Mouse (Mus musculus) forebrain, embryonic 16.5 days (tissue): ENCODE results near the gene Gbgt1. TPM values are rescaled to one million over a fixed set of nuclear protein-coding genes. Genes with fewer than 3 reads are reported as not detected.

Experiments used
- ATAC-seq: fragments of 200-750 bp; cut with Nextera tagmentation; 2 replicates; pipeline ENCODE4 v1.8.0; 2017; ENCODE audit warnings: mild to moderate bottlenecking, moderate library complexity
- H3K27ac ChIP-seq: fragments of 300-500 bp; sonication (generic); 2 replicates; pipeline ENCODE4 v1.5.1; 2014; ENCODE audit warnings: low read length, control low read depth
- H3K27me3 ChIP-seq: fragments of 300-500 bp; sonication (generic); replicated peaks from 2 replicates; pipeline ENCODE4 v1.6.1; 2014; ENCODE audit warnings: low read length; ENCODE audit not compliant: control insufficient read depth, insufficient read depth
- H3K36me3 ChIP-seq: fragments of 300-500 bp; sonication (generic); 2 replicates; pipeline ENCODE4 v1.6.1; 2014; ENCODE audit not compliant: control insufficient read depth, insufficient read depth
- H3K4me1 ChIP-seq: fragments of 300-500 bp; sonication (generic); replicated peaks from 2 replicates; pipeline ENCODE4 v1.6.1; 2014; ENCODE audit warnings: low read length; ENCODE audit not compliant: control insufficient read depth, insufficient read depth
- H3K4me2 ChIP-seq: fragments of 300-500 bp; sonication (generic); 2 replicates; pipeline ENCODE4 v1.6.1; 2014; ENCODE audit warnings: mild to moderate bottlenecking, low read length, control low read depth
- H3K4me3 ChIP-seq: fragments of 300-500 bp; sonication (generic); replicated peaks from 2 replicates; pipeline ENCODE4 v1.5.1; 2014; ENCODE audit warnings: mild to moderate bottlenecking, low read length, control low read depth
- H3K9ac ChIP-seq: fragments of 300-500 bp; sonication (generic); replicated peaks from 2 replicates; pipeline ENCODE4 v1.6.1; 2014; ENCODE audit warnings: low read depth, low read length, control low read depth
- H3K9me3 ChIP-seq: fragments of 300-500 bp; sonication (generic); 2 replicates; pipeline ENCODE4 v1.6.1; 2016; ENCODE audit warnings: low read length; ENCODE audit not compliant: control insufficient read depth
- WGBS: fragments of 180-500 bp; shearing (Covaris S2); extraction: QIAGEN DNeasy Blood & Tissue Kit; methylation state at CpG from one replicate; pipeline ENCODE4 v1.1.7; 2014; 5-methylcytosine and 5-hydroxymethylcytosine counted together
- polyA plus RNA-seq: library from polyadenylated mRNA; unstranded; fragments of >200 nt; fragmentation: Nextera tagmentation; extraction: Ambion mirVana; gene quantifications from 2 replicates; pipeline ENCODE4 v1.2.1, GENCODE M21; 2015

Gene Gbgt1
- polyA plus RNA-seq, 1 experiment from 2014 or later: 0.51 TPM

- ATAC-seq: peak; percentile 39
- no peaks in the 10 kb centered on the region for H3K9me3 ChIP-seq
- WGBS: 4% methylated on average over 47 of the region's 47 CpGs
- peak overlapping the region; percentile 86 for H3K9ac ChIP-seq
- peak overlapping the region; percentile 67 for H3K4me3 ChIP-seq
- 0 out of 2 replicates have a peak, but pooled peaks cover 2% of the 10 kb centered on the region for H3K27me3 ChIP-seq
- H3K4me1 ChIP-seq: peaks cover 49% of the 10 kb centered on the region
- H3K4me2 ChIP-seq: peak overlapping the region; percentile 89
- no peaks in the 10 kb centered on the region for H3K36me3 ChIP-seq
- H3K27ac ChIP-seq: peak overlapping the region; percentile 84
These were observed 17.0 kb downstream of the Gbgt1 start for GRCm38 (mm10) chr2:28513431-28514370.

- WGBS: 11% methylated on average over 5 of the region's 5 CpGs
These were observed 17.8 kb downstream of the Gbgt1 start for GRCm38 (mm10) chr2:28514489-28514888.

GRCm38 (mm10) chr2:28517206-28517909, 20.7 kb downstream of the Gbgt1 start:
- Histone ChIP-seq H3K4me3 (no peak overlapping the region), H3K36me3 (no peaks in the 10 kb centered on the region), H3K27ac (peak overlapping the region; percentile 66), H3K4me2 (peak overlapping the region; percentile 24; the same call in 1 of the 2 replicates), H3K4me1 (peaks cover 70% of the 10 kb centered on the region), H3K27me3 (no peaks in the 10 kb centered on the region), H3K9ac (no peak overlapping the region), H3K9me3 (no peaks in the 10 kb centered on the region)
- no peak for ATAC-seq
- 45% methylated on average over 5 of the region's 5 CpGs for WGBS

More at GRCm38 (mm10) chr2:28514489-28514888, 17.8 kb downstream of the Gbgt1 start:
- Histone ChIP-seq H3K4me2 (peak overlapping the region; percentile 89), H3K36me3 (no peaks in the 10 kb centered on the region), H3K27me3 (0 out of 2 replicates have a peak, but pooled peaks cover 2% of the 10 kb centered on the region), H3K4me1 (peaks cover 53% of the 10 kb centered on the region), H3K9me3 (no peaks in the 10 kb centered on the region), H3K4me3 (peak overlapping the region; percentile 67), H3K27ac (peak overlapping the region; percentile 84), H3K9ac (peak overlapping the region; percentile 86)
- no peak for ATAC-seq

GRCm38 (mm10) chr2:28518231-28518630, 21.5 kb downstream of the Gbgt1 start:
- H3K4me2 ChIP-seq: peak overlapping the region; percentile 26
- 23% methylated on average over 2 of the region's 2 CpGs for WGBS
- no peaks in the 10 kb centered on the region for H3K36me3 ChIP-seq
- H3K4me1 ChIP-seq: peaks cover 70% of the 10 kb centered on the region
- H3K9ac ChIP-seq: no peak overlapping the region
- ATAC-seq: peak; percentile 41
- H3K9me3 ChIP-seq: no peaks in the 10 kb centered on the region
- H3K4me3 ChIP-seq: no peak overlapping the region
- peak overlapping the region; percentile 66 for H3K27ac ChIP-seq
- H3K27me3 ChIP-seq: no peaks in the 10 kb centered on the region

GRCm38 (mm10) chr2:28520581-28520980, 23.9 kb downstream of the Gbgt1 start:
- Histone ChIP-seq H3K4me3 (no peak overlapping the region), H3K9ac (no peak overlapping the region), H3K4me1 (peaks cover 75% of the 10 kb centered on the region), H3K9me3 (no peaks in the 10 kb centered on the region), H3K27ac (no peak overlapping the region), H3K4me2 (no peak overlapping the region), H3K36me3 (no peaks in the 10 kb centered on the region), H3K27me3 (no peaks in the 10 kb centered on the region)
- 59% methylated on average over 5 of the region's 5 CpGs for WGBS
- no peak for ATAC-seq

GRCm38 (mm10) chr2:28521571-28522151, 25.0 kb downstream of the Gbgt1 start:
- Histone ChIP-seq H3K4me1 (peaks cover 76% of the 10 kb centered on the region), H3K27ac (no peak overlapping the region)

GRCm38 (mm10) chr2:28522166-28522565, 25.5 kb downstream of the Gbgt1 start:
- H3K4me3 ChIP-seq: no peak overlapping the region
- no peaks in the 10 kb centered on the region for H3K27me3 ChIP-seq
- no peak for ATAC-seq
- H3K9ac ChIP-seq: no peak overlapping the region
- no peaks in the 10 kb centered on the region for H3K9me3 ChIP-seq
- H3K4me2 ChIP-seq: no peak overlapping the region
- peaks cover 73% of the 10 kb centered on the region for H3K4me1 ChIP-seq
- H3K27ac ChIP-seq: no peak overlapping the region
- H3K36me3 ChIP-seq: no peaks in the 10 kb centered on the region
- WGBS: 81% methylated on average over 4 of the region's 4 CpGs

More at GRCm38 (mm10) chr2:28521571-28522151, 25.0 kb downstream of the Gbgt1 start:
- no peak for ATAC-seq
- H3K9ac ChIP-seq: no peak overlapping the region
- no peaks in the 10 kb centered on the region for H3K9me3 ChIP-seq
- H3K4me3 ChIP-seq: no peak overlapping the region
- no peak overlapping the region for H3K4me2 ChIP-seq
- WGBS: 70% methylated on average over 6 of the region's 6 CpGs
- H3K27me3 ChIP-seq: no peaks in the 10 kb centered on the region
- H3K36me3 ChIP-seq: no peaks in the 10 kb centered on the region

GRCm38 (mm10) chr2:28523643-28524117, 27.0 kb downstream of the Gbgt1 start:
- 6% methylated on average over 5 of the region's 5 CpGs for WGBS
- ATAC-seq: peak; percentile 92
- Histone ChIP-seq H3K9ac (no peak overlapping the region), H3K36me3 (no peaks in the 10 kb centered on the region), H3K4me3 (no peak overlapping the region), H3K9me3 (no peaks in the 10 kb centered on the region), H3K4me1 (peaks cover 67% of the 10 kb centered on the region), H3K4me2 (no peak overlapping the region), H3K27me3 (no peaks in the 10 kb centered on the region), H3K27ac (peak overlapping the region; percentile 75)

- no peak for ATAC-seq
- no peaks in the 10 kb centered on the region for H3K36me3 ChIP-seq
- no peak overlapping the region; the same call in 1 of the 2 replicates for H3K9ac ChIP-seq
- H3K9me3 ChIP-seq: no peaks in the 10 kb centered on the region
- H3K27me3 ChIP-seq: no peaks in the 10 kb centered on the region
- H3K4me3 ChIP-seq: no peak overlapping the region
- WGBS: 76% methylated on average over 10 of the region's 10 CpGs
- H3K4me1 ChIP-seq: peaks cover 65% of the 10 kb centered on the region
- no peak overlapping the region for H3K4me2 ChIP-seq
- H3K27ac ChIP-seq: no peak overlapping the region
These were observed 27.7 kb downstream of the Gbgt1 start for GRCm38 (mm10) chr2:28524406-28524805.
